Mouse (Mus musculus) gastrocnemius, postnatal 10 days (tissue): ENCODE data around the gene Zfp945. TPM values are rescaled to one million over a fixed set of nuclear protein-coding genes. Genes with fewer than 3 reads are reported as not detected.
"Not testable (repeated sequence)": the region's sequence is repeated elsewhere in the genome, so short reads cannot be mapped to it uniquely, and the experiment has no call there.

Experiments
- DNase-seq: peaks from one replicate; pipeline ENCODE4 v3.0.0; 2021; ENCODE audit warnings: mixed read lengths
- long read RNA-seq, 2 experiments: library from polyadenylated mRNA; stranded (forward); transcript quantifications; one replicate each; pipeline ENCODE4 v2.0.0; 2021
- total RNA-seq, 2 experiments: library from RNA; stranded (reverse); gene quantifications; 2 replicates each; pipeline ENCODE4 v1.2.3; 2021

The Zfp945 gene
- total RNA-seq, result 1 to 10 TPM; 5.0 to 7.9 TPM
- long read RNA-seq, experiment 1, partial matches to known transcripts, result 1 of 1 reads
- long read RNA-seq, experiment 1, other reads (novel, unspliced or antisense), result 0 of 1 reads
- long read RNA-seq, experiment 2, full-length matches to known transcripts, result 1 of 3 reads
- long read RNA-seq, experiment 2, partial matches to known transcripts, result 1 of 3 reads
- long read RNA-seq, experiment 2, other reads (novel, unspliced or antisense), result 1 of 3 reads

DNA sequence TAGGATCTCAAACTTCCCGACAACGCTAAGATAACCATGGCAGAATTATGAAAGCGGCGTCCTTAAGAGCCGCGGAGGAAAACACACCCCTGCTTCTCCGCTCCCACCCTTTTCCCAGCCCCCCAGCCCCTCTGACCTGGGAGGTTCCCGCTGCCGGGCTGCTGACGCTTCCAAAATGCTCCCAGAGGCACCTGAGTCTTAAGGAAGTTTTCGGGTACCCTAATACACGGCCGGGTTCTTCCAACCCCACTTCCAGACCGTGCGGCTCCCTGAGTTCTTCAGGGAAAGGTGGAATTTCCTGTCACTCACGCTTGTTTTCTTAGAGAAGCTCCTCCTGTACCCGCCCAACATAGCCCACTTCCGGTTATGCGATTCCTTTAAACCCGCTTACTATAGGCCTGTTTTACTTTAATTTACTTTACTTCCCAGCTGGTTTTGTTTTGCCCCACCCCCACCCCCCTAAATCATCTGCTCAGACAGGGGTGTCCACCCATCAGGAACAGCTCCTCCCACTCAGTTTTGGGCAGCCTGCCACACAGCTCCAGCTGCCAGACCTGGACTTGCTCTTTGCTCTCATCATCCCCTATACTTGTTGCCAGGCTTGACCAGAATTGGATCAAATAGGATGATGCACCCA is at the start of gene Zfp945:
Gene Zfp945, minus strand, starts transcription at position 290 of the 637 bp plus-strand sequence.
- peak; percentile 73 for DNase-seq

DNA sequence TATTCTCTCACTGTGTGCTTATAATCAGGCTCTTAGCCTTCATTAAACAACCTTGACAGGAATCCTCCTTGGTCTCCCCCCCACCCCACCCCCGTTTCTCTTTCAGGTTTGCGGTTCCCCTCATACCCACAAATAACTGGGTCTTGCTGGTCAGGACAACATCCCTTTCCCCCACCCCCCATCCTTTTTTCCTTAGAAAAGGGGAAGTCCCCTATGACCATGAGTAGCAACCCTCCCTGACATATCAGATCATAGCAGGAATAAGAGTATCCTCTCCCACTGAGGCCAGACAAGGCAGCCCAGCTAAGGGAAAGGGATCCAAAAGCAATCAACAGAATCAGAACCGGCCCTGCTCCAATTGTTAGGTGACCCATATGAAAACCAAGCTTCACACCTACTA is 21.4 kb upstream of the Zfp945 start:
- no peak for DNase-seq

DNA sequence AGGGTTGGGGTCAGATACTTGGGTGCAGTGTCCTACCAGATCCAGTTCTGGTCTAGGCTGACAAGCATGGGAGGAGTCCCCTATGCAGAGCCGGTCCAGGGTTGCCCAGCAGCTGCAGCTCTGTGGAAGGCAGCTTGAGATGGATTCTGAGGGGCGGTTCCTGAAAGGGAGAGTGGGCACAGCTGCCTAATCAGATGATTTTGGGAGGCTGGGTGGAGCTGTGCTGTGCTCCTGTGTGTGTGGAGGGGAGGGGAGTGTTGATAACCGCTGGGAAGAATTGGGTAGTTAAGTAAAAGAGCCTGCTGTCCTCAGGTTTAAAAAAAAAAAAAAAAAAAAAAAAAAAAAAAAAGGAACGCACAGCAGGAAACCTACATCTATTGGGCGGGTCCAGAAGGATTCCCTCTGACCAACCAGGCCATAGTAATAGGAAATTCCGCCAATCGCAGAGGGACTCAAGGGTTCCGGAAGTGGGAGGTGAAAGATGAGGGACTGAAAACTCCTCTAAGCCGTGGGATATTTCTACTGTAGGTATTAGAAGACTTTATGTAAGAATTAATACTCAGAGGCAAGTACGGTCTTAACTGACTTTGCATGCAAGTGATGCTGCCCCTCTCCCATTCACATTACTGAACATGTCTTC is 17.2 kb upstream of the Zfp945 start:
- no peak for DNase-seq

DNA sequence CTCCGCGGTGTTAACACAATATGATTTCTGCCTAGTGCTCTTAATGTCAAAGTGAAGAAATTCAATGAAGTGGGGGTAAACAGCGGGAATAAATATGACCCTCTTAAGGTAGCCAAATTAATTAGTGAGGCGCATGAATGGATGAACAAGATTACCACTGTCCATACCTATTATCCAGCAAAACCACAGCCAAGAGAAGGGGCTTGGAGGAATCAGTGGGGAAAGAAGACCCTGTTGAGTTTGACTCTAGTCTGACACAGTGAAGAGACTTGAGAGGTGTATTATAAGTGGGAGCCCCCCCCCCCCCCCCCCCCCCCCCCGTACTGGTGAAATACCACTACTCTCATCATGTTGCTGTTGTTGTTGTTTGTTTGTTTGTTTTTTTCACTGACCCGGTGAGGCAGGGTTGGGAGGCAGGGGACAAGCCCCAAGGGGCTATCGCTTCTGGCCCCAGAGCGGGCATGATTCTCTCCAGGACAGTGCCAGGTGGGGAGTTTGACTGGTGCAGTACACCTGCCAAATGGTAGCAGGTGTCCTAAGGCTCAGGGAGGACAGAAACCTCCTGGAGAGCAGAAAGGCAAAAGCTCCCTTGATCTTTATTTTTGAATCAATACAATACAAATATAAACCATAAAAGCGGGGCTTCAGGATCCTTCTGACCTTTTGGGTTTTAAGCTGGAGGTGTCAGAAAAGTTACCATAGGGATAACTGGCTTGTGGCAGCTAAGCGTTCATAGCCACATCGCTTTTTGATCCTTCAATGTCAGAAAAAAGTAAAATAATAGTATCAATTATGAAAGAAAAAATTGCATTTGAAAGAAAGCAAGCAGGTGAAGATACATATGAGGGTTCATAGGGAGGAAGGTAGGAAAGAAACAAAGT is 10.7 kb upstream of the Zfp945 start:
- DNase-seq, result no peak

DNA sequence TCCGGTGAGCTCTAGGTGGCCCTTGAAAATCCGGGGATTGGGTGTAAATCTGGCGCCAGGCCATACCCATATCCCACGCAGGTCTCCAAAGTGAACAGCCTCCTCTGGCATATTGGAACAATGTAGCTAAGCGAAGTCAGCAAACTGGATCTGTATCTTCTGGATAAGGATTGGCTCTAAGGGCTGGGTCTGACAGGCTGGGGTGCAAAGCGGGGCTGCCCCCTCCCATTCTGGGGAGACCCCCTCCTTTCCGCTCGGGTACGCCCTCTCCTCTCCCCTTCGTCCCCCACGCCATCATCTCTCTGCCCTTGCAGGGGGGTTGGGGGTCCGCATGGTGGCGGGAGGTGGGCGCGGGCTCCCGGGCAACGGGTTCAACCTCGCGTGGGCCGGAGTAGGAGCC is 9.4 kb upstream of the Zfp945 start:
- DNase-seq, result no peak

DNA sequence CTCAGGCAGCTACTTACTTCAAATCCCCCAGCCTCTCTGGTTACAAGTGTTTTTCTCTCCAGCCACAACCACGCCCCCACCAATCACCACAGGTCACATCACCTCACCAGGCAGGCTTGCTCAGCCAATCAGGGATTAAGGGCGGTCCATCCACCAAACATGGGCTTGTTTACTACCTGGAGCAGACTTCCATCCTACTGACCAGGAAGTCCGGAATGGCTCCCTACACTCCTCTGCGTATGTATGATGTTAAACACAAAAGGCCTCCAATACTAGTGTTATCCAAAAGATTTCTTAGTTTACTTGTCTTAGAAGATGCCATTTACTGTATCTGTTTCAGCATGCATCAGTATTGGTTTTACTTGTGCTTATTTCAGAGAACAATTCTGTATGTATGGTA is 8.6 kb upstream of the Zfp945 start:
- DNase-seq, result not testable (repeated sequence)

DNA sequence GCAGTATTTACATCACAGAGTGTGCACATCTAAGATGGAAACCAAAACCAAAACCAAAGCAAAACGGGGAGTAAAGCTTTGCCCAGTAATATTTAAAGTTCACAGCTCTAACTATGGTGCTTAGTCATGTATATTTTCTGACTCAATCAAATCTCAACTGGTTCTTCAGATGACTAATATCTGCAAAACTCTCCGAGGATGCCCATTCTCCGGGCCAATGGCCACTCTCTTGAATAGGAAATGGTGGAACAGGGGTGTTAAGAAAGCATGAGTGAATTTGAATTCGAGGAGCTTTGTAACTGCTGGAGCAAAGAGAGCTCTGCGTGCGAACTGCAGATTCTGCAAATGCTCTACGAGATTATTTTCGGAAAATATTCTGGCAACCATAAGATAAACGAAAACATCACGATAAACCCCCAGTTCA is 501 bp downstream of the Zfp945 start:
- no peak for DNase-seq

DNA sequence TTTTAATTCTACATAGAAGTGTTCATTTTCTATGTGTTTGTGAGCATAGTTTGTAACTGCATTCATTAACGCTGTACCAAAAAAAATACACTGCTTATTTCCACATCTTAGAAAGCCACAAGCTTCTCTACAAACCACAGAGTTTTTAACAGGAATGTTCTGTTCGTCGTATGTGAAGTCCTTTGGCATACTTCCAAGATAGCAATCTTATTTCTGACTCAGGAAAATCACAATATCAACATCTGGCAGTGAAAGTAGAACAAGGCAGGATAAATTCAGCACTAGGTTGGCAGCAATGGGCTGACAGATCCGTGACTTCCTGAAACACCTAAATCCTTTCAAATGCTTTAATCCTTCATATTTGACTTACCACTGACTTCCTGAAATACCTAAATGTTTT is 45.8 kb downstream of the Zfp945 start:
- DNase-seq, result no peak

DNA sequence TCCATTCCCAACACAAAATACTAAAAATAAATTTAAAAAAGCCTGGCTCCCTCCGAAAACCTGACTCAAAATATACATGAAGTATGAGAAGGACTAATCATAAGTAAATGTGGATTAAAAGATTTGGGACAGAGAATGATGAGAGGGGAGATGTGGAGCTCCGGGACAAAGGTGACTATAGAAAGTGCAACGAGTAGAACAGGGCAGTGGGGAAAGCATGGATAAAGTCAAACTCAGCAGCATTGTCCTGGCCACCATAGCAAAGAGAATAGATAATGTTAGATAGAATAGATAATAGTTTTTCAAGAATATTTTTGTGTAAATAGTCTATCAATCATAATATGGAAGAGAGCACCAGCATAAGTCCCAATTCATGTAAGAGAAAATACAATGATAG is 48.7 kb downstream of the Zfp945 start:
- DNase-seq, result no peak

DNA sequence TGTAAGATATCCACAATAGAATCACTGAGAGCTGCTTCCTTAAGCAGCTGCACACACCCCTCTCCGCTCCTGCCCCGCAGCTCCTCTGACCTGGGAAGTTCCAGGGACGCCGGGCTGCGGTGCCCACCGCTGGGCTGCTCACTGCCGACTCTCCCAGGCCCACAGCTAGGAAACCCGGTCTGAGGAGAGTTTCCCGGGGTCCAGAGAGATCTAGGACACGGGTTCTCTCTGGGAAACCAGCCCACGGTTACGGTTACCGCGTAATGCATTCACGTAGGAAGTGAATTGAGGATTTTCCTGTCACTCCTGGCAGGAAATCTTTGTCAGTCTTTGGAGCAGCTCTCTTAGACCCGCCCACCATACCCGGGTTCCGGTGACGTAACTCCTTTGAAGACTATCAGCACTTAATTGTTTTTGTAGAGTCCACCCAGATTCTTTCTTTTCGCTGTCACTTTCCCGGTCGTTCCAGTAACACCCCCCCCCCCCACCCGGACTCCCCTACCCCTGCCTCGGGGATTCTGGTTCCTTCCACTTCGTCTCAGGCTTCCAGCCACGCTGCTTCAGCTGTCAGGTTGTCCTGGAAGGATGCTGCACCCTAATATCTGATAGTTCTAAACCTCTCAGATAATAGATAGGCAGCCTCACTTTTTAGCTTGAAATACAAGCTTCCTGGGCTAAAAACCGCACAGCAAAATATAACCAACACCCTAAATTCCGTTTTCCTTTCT is 49.3 kb downstream of the Zfp945 start:
- peak; percentile 41 for DNase-seq

DNA sequence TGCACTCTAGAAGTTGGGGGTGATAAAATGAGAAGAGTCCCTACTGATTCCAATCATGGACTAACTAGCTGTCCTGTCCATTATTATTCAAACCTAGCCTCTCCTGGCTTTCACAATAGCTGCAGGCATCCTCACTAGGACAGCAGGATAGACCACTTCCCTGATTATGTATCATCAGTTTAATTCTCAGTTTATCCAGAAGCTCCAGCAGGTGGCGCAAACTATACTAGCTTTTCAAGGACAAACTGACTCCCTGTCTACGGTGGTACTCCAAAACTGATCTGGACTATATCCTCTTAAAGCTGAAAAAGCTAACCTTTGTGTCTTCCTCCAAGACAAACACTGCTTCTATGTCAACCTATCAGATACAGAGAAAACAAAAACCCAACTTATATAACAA is 67.2 kb downstream of the Zfp945 start:
- no peak for DNase-seq

Other genes starting within 250 kb of the Zfp945 start
- not detected for gene Vmn2r113, start 75.8 kb upstream of the Zfp945 start, total RNA-seq
- not detected for gene Vmn2r-ps130, start 194.0 kb upstream of the Zfp945 start, total RNA-seq